Mouse (Mus musculus) lung, embryonic 16.5 days (tissue): ENCODE measurements around the gene Sec61b. TPM values are rescaled to one million over a fixed set of nuclear protein-coding genes. Genes with fewer than 3 reads are reported as not detected.

Source experiments
- ATAC-seq: fragments of 200-750 bp; cut with Nextera tagmentation; 2 replicates; pipeline ENCODE4 v1.8.0; 2017; ENCODE audit warnings: low read depth, mild to moderate bottlenecking, moderate library complexity
- H3K27ac ChIP-seq: fragments of 300-500 bp; sonication (generic); 2 replicates; pipeline ENCODE4 v1.5.1; 2014; ENCODE audit warnings: mild to moderate bottlenecking, control low read depth, low read length
- H3K27me3 ChIP-seq: fragments of 300-500 bp; sonication (generic); 2 replicates; pipeline ENCODE4 v1.6.1; 2014; ENCODE audit warnings: low read depth, low read length, mixed read lengths; ENCODE audit not compliant: control insufficient read depth, insufficient read depth
- H3K36me3 ChIP-seq: fragments of 300-500 bp; sonication (generic); 2 replicates; pipeline ENCODE4 v1.6.1; 2014; ENCODE audit warnings: low read length; ENCODE audit not compliant: control insufficient read depth, insufficient read depth
- H3K4me1 ChIP-seq: fragments of 300-500 bp; sonication (generic); replicated peaks from 2 replicates; pipeline ENCODE4 v1.6.1; 2014; ENCODE audit warnings: low read length, mixed read lengths; ENCODE audit not compliant: control insufficient read depth, insufficient read depth
- H3K4me2 ChIP-seq: fragments of 300-500 bp; sonication (generic); 2 replicates; pipeline ENCODE4 v1.6.1; 2014; ENCODE audit warnings: low read depth, low read length, control low read depth
- H3K4me3 ChIP-seq: fragments of 300-500 bp; sonication (generic); 2 replicates; pipeline ENCODE4 v1.5.1; 2014; ENCODE audit warnings: mild to moderate bottlenecking, low read length, control low read depth
- H3K9ac ChIP-seq: fragments of 300-500 bp; sonication (generic); 2 replicates; pipeline ENCODE4 v1.6.1; 2014; ENCODE audit warnings: low read length, control low read depth
- H3K9me3 ChIP-seq: fragments of 300-500 bp; sonication (generic); 2 replicates; pipeline ENCODE4 v1.6.1; 2016; ENCODE audit warnings: low read length; ENCODE audit not compliant: control insufficient read depth
- WGBS: fragments of 180-500 bp; shearing (Covaris S2); extraction: QIAGEN DNeasy Blood & Tissue Kit; methylation state at CpG from one replicate; pipeline ENCODE4 v1.1.7; 2014; 5-methylcytosine and 5-hydroxymethylcytosine counted together
- polyA plus RNA-seq: library from polyadenylated mRNA; unstranded; fragments of >200 nt; fragmentation: Nextera tagmentation; extraction: Ambion mirVana; gene quantifications from 2 replicates; pipeline ENCODE4 v1.2.1, GENCODE M21; 2015

Gene Sec61b
- polyA plus RNA-seq, 1 experiment from 2014 or later, result 404 TPM

GRCm38 (mm10) chr4:47497811-47498385, 23.4 kb downstream of the Sec61b start:
- no peak overlapping the region for H3K4me3 ChIP-seq
- 49% methylated on average over 7 of the region's 7 CpGs for WGBS

GRCm38 (mm10) chr4:47499121-47499545, 24.7 kb downstream of the Sec61b start:
- no peaks in the 10 kb centered on the region for H3K27me3 ChIP-seq
- WGBS, result 76% methylated on average over 10 of the region's 10 CpGs

More at GRCm38 (mm10) chr4:47497811-47498385, 23.4 kb downstream of the Sec61b start:
- ATAC-seq, result no peak
- H3K36me3 ChIP-seq, result no peaks in the 10 kb centered on the region
- no peaks in the 10 kb centered on the region for H3K4me1 ChIP-seq
- no peak overlapping the region for H3K4me2 ChIP-seq
- H3K27ac ChIP-seq, result no peak overlapping the region
- no peak overlapping the region for H3K9ac ChIP-seq
- no peaks in the 10 kb centered on the region for H3K27me3 ChIP-seq
- H3K9me3 ChIP-seq, result no peaks in the 10 kb centered on the region

DNA sequence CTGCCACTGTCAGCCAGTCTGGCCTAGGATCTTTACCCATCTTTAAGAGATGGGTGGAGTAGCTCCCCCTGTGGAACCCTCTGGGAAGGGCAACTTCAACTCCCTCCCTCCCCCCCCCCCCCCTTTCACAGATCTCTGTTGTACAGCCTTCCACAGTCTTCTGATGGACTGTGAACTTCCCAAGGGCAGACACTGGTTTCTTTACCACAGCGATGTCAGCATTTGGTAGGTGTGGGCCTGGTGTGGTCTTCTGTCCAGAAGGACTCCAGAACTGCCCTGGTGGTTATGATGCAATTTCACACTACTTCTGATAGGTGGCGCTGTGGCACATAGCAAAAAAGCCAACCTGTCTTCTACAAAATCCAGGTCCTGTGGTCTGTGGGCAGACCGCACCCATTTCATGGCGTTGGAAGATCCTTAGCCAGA, 28.1 kb downstream of the Sec61b start:
- Histone ChIP-seq H3K27ac (no peak overlapping the region), H3K9ac (no peak overlapping the region), H3K9me3 (no peaks in the 10 kb centered on the region), H3K36me3 (no peaks in the 10 kb centered on the region), H3K4me2 (no peak overlapping the region), H3K4me3 (no peak overlapping the region), H3K4me1 (no peaks in the 10 kb centered on the region), H3K27me3 (no peaks in the 10 kb centered on the region)
- ATAC-seq, result peak; percentile 43; the same call in 1 of the 2 replicates
- 25% methylated on average over 4 of the region's 4 CpGs for WGBS

More at GRCm38 (mm10) chr4:47499121-47499545, 24.7 kb downstream of the Sec61b start:
- ATAC-seq, result no peak
- no peak overlapping the region for H3K4me3 ChIP-seq
- no peaks in the 10 kb centered on the region for H3K4me1 ChIP-seq
- no peak overlapping the region for H3K4me2 ChIP-seq
- no peak overlapping the region for H3K27ac ChIP-seq
- H3K36me3 ChIP-seq, result no peaks in the 10 kb centered on the region
- H3K9ac ChIP-seq, result no peak overlapping the region
- no peaks in the 10 kb centered on the region for H3K9me3 ChIP-seq

- no peak overlapping the region for H3K9ac ChIP-seq
- no peaks in the 10 kb centered on the region for H3K9me3 ChIP-seq
- H3K4me3 ChIP-seq, result no peak overlapping the region
- no peak overlapping the region for H3K4me2 ChIP-seq
- no peak overlapping the region for H3K27ac ChIP-seq
- no peaks in the 10 kb centered on the region for H3K4me1 ChIP-seq
- H3K36me3 ChIP-seq, result no peaks in the 10 kb centered on the region
- no peak for ATAC-seq
- WGBS, result 76% methylated on average over 6 of the region's 6 CpGs
- H3K27me3 ChIP-seq, result no peaks in the 10 kb centered on the region
Observed at GRCm38 (mm10) chr4:47503045-47503444, 28.6 kb downstream of the Sec61b start.

- Histone ChIP-seq H3K27ac (no peak overlapping the region), H3K4me3 (no peak overlapping the region), H3K36me3 (no peaks in the 10 kb centered on the region), H3K4me2 (no peak overlapping the region), H3K4me1 (no peaks in the 10 kb centered on the region), H3K9ac (no peak overlapping the region), H3K27me3 (no peaks in the 10 kb centered on the region), H3K9me3 (no peaks in the 10 kb centered on the region)
- WGBS, result 74% methylated on average over 10 of the region's 10 CpGs
- no peak for ATAC-seq
Observed at GRCm38 (mm10) chr4:47504841-47505517, 30.5 kb downstream of the Sec61b start.

- WGBS, result 68% methylated on average over 12 of the region's 12 CpGs
- no peak for ATAC-seq
- no peak overlapping the region for H3K9ac ChIP-seq
- no peak overlapping the region for H3K4me3 ChIP-seq
- H3K4me1 ChIP-seq, result no peaks in the 10 kb centered on the region
- no peak overlapping the region for H3K4me2 ChIP-seq
- H3K27me3 ChIP-seq, result no peaks in the 10 kb centered on the region
- no peaks in the 10 kb centered on the region for H3K36me3 ChIP-seq
- no peaks in the 10 kb centered on the region for H3K9me3 ChIP-seq
- H3K27ac ChIP-seq, result no peak overlapping the region
Observed at GRCm38 (mm10) chr4:47518551-47519181, 44.2 kb downstream of the Sec61b start.

GRCm38 (mm10) chr4:47520076-47520475, 45.6 kb downstream of the Sec61b start:
- 46% methylated on average over 4 of the region's 4 CpGs for WGBS
- Histone ChIP-seq H3K4me2 (no peak overlapping the region), H3K9ac (no peak overlapping the region), H3K27ac (no peak overlapping the region), H3K36me3 (no peaks in the 10 kb centered on the region), H3K9me3 (no peaks in the 10 kb centered on the region; the same call in 1 of the 2 replicates), H3K27me3 (no peaks in the 10 kb centered on the region), H3K4me1 (no peaks in the 10 kb centered on the region), H3K4me3 (no peak overlapping the region)
- no peak for ATAC-seq

- H3K4me1 ChIP-seq, result no peaks in the 10 kb centered on the region
- no peaks in the 10 kb centered on the region for H3K27me3 ChIP-seq
- H3K9me3 ChIP-seq, result no peaks in the 10 kb centered on the region; the same call in 1 of the 2 replicates
- no peaks in the 10 kb centered on the region for H3K36me3 ChIP-seq
- H3K4me3 ChIP-seq, result no peak overlapping the region
- no peak overlapping the region for H3K4me2 ChIP-seq
- WGBS, result 54% methylated on average over 6 of the region's 6 CpGs
- no peak overlapping the region for H3K9ac ChIP-seq
- ATAC-seq, result 0 out of 2 replicates have a peak, but pooled peaks have one; percentile 36
- H3K27ac ChIP-seq, result no peak overlapping the region
Observed at GRCm38 (mm10) chr4:47521884-47522605, 47.6 kb downstream of the Sec61b start.

DNA sequence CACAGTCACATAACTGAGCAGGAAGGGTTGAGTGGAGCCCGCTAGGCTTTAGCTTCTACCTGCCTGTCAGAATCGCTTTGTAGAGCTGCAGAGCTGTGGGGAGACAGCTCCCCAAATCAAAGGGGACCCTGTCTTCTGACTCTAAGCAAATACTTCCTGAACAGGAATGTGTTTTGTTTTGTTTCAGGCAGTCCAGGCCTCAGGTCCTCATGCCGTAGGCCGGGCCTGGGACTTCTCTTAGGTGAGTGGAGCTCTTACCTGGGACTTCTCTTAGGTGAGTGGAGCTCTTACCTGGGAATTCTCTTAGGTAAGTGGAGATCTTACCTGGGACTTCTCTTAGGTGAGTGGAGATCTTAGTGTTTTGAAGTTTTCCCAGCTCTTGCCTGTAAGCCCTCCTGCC, 55.4 kb downstream of the Sec61b start:
- 79% methylated on average over 4 of the region's 4 CpGs for WGBS
- Histone ChIP-seq H3K36me3 (no peaks in the 10 kb centered on the region), H3K9ac (no peak overlapping the region), H3K4me2 (no peak overlapping the region), H3K27me3 (no peaks in the 10 kb centered on the region), H3K9me3 (no peaks in the 10 kb centered on the region; the same call in 1 of the 2 replicates), H3K4me3 (no peak overlapping the region), H3K4me1 (no peaks in the 10 kb centered on the region), H3K27ac (no peak overlapping the region)
- ATAC-seq, result no peak
